Mouse (Mus musculus): ENCODE data around the gene 2310079G19Rik.

2310079G19Rik gene

GRCm38 (mm10) chr16:88627566-88627965 lies at the start of gene 2310079G19Rik:
Gene 2310079G19Rik, minus strand, starts transcription at chr16:88627666.
- DNase-seq (ENCODE audit: low spot score in 2 of 2): no peak

- DNase-seq (ENCODE audit: low spot score in 2 of 2): no peak
Observed at GRCm38 (mm10) chr16:88671571-88671970, 44.1 kb upstream of the 2310079G19Rik start, which contains the start of gene Krtap27-1. Gene Krtap27-1, minus strand, starts transcription at chr16:88671671.

GRCm38 (mm10) chr16:88657426-88657825 lies 30.0 kb upstream of the 2310079G19Rik start:
- no peak for DNase-seq (ENCODE audit: low spot score in 2 of 2)

- no peak for DNase-seq (ENCODE audit: low spot score in 2 of 2)
Observed at GRCm38 (mm10) chr16:88651952-88652351, 24.5 kb upstream of the 2310079G19Rik start.

- no peak for DNase-seq (ENCODE audit: low spot score in 2 of 2)
Observed at GRCm38 (mm10) chr16:88651082-88651481, 23.6 kb upstream of the 2310079G19Rik start.

- DNase-seq (ENCODE audit: low spot score in 2 of 2): no peak
Observed at GRCm38 (mm10) chr16:88647358-88647846, 19.9 kb upstream of the 2310079G19Rik start, which contains the start of gene Krtap26-1. Gene Krtap26-1, minus strand, starts transcription at chr16:88647796.

- DNase-seq (ENCODE audit: low spot score in 2 of 2): no peak
Observed at GRCm38 (mm10) chr16:88646366-88647111, 19.1 kb upstream of the 2310079G19Rik start.

GRCm38 (mm10) chr16:88640053-88640452 lies 12.6 kb upstream of the 2310079G19Rik start:
- DNase-seq (ENCODE audit: low spot score in 2 of 2): no peak

- no peak for DNase-seq (ENCODE audit: low spot score in 2 of 2)
Observed at GRCm38 (mm10) chr16:88635142-88635541, 7.7 kb upstream of the 2310079G19Rik start.

GRCm38 (mm10) chr16:88631474-88631873 lies 4.0 kb upstream of the 2310079G19Rik start:
- DNase-seq (ENCODE audit: low spot score in 2 of 2): no peak

- DNase-seq (ENCODE audit: low spot score in 2 of 2): no peak
Observed at GRCm38 (mm10) chr16:88612712-88613111, 14.8 kb downstream of the 2310079G19Rik start.

- no peak for DNase-seq (ENCODE audit: low spot score in 2 of 2)
Observed at GRCm38 (mm10) chr16:88611922-88612321, 15.5 kb downstream of the 2310079G19Rik start, which contains the start of gene Krtap24-1. Gene Krtap24-1, minus strand, starts transcription at chr16:88612279.

GRCm38 (mm10) chr16:88604570-88604969 lies 22.9 kb downstream of the 2310079G19Rik start:
- DNase-seq (ENCODE audit: low spot score in 2 of 2): no peak

GRCm38 (mm10) chr16:88602464-88602863 lies 25.0 kb downstream of the 2310079G19Rik start:
- no peak for DNase-seq (ENCODE audit: low spot score in 2 of 2)

- no peak for DNase-seq (ENCODE audit: low spot score in 2 of 2)
Observed at GRCm38 (mm10) chr16:88600303-88600702, 27.2 kb downstream of the 2310079G19Rik start.

- DNase-seq (ENCODE audit: low spot score in 2 of 2): no peak
Observed at GRCm38 (mm10) chr16:88599504-88600237, 27.8 kb downstream of the 2310079G19Rik start.

GRCm38 (mm10) chr16:88592758-88593157 lies 34.7 kb downstream of the 2310079G19Rik start:
- no peak for DNase-seq (ENCODE audit: low spot score in 2 of 2)

- no peak for DNase-seq (ENCODE audit: low spot score in 2 of 2)
Observed at GRCm38 (mm10) chr16:88583338-88583737, 44.1 kb downstream of the 2310079G19Rik start.

Data from urinary bladder, postnatal 36 days (tissue).